Mouse (Mus musculus): ENCODE data around the gene Ptgr1. TPM values are rescaled to one million over a fixed set of nuclear protein-coding genes. Genes with fewer than 3 reads are reported as not detected.
A peak's percentile ranks its signal among the peaks of the same experiment; 100 is the strongest.

Ptgr1 gene
- total and polyA plus RNA-seq, 3 experiments = 11.7 to 20.6 TPM; not detected in 1

GRCm38 (mm10) chr4:58927661-58928060, 59.3 kb downstream of the Ptgr1 start (continued):
- no peak for TF ChIP-seq KAT2A (conservative IDR thresholded peaks at IDR 0.05; ENCODE audit: low read depth, low read length)
- TF ChIP-seq SMC3 (IDR thresholded peaks at IDR 0.05; ENCODE audit: low read depth, low read length) = peak; percentile 55
- no peak for TF ChIP-seq TCF12 (IDR thresholded peaks at IDR 0.05; ENCODE audit: low read depth, low read length)
- TF ChIP-seq MYB (IDR thresholded peaks at IDR 0.05; ENCODE audit: low read depth, low read length) = no peak
- no peak for TF ChIP-seq USF1 (IDR thresholded peaks at IDR 0.05; ENCODE audit: low read depth, low read length)
- TF ChIP-seq ELF1 (IDR thresholded peaks at IDR 0.05; ENCODE audit: low read depth, low read length) = no peak
- no peak for TF ChIP-seq TBP (IDR thresholded peaks at IDR 0.05; ENCODE audit: low read depth, low read length)
- TF ChIP-seq RCOR1 (IDR thresholded peaks at IDR 0.05; ENCODE audit: low read depth, low read length) = no peak
- TF ChIP-seq CTCF (IDR thresholded peaks at IDR 0.05 in 2 of 3, conservative IDR thresholded peaks at IDR 0.05 in 1 of 3; ENCODE audit: control insufficient read depth in 1 of 3, insufficient read depth in 1 of 3, low read depth in 2 of 3, low read length in 3 of 3, poor library complexity in 1 of 3, severe bottlenecking in 1 of 3) = peak; percentile 61 to 82 (median 61)
- no peak for TF ChIP-seq EP300 (IDR thresholded peaks at IDR 0.05; ENCODE audit: low read depth in 1 of 2, low read length in 2 of 2)
- TF ChIP-seq MEF2A (IDR thresholded peaks at IDR 0.05; ENCODE audit: extremely low read depth, insufficient replicate concordance, low read depth, low read length, poor library complexity, severe bottlenecking) = no peak
- TF ChIP-seq TAL1 (IDR thresholded peaks at IDR 0.05; ENCODE audit: low read length) = no peak
- no peak for TF ChIP-seq SIN3A (IDR thresholded peaks at IDR 0.05; ENCODE audit: low read length)
- TF ChIP-seq MAZ (IDR thresholded peaks at IDR 0.05; ENCODE audit: low read depth, low read length) = no peak
- no peak for TF ChIP-seq E2F4 (IDR thresholded peaks at IDR 0.05; ENCODE audit: borderline replicate concordance, low read depth, low read length)
- peak; percentile 62 for TF ChIP-seq RAD21 (IDR thresholded peaks at IDR 0.05; ENCODE audit: low read depth, low read length)
- no peak for TF ChIP-seq MAX (IDR thresholded peaks at IDR 0.05; ENCODE audit: low read length)

- Histone ChIP-seq H3K27me3 (ENCODE audit: control insufficient read depth in 1 of 2, insufficient read depth in 2 of 2, low read length in 2 of 2) (no peaks in the 10 kb centered on the region), H3K9ac (ENCODE audit: control insufficient read depth, low read depth, low read length, poor library complexity, severe bottlenecking) (no peak overlapping the region), H3K4me1 (ENCODE audit: control insufficient read depth in 1 of 2, insufficient read depth in 2 of 2, low read length in 2 of 2) (peaks cover 6 to 7% of the 10 kb centered on the region in 2 experiments), H3K79me2 (ENCODE audit: control insufficient read depth, insufficient read depth, low read length, poor library complexity) (no peaks in the 10 kb centered on the region), H3K4me3 (ENCODE audit: control insufficient read depth in 1 of 2, insufficient read depth in 1 of 2, low read depth in 2 of 2, low read length in 2 of 2) (no peak overlapping the region), H3K36me3 (ENCODE audit: control insufficient read depth in 1 of 2, insufficient read depth in 2 of 2, low read length in 2 of 2) (peaks cover 0 to 2% of the 10 kb centered on the region in 2 experiments; a peak in 2 of 4 replicates), H3K9me3 (replicated peaks; ENCODE audit: insufficient read depth, low read length) (no peaks in the 10 kb centered on the region), H3K27ac (ENCODE audit: control insufficient read depth, low read depth, low read length) (no peak overlapping the region)
- no peak for TF ChIP-seq KAT2A (conservative IDR thresholded peaks at IDR 0.05; ENCODE audit: low read depth, low read length)
- no peak for TF ChIP-seq MYB (IDR thresholded peaks at IDR 0.05; ENCODE audit: low read depth, low read length)
- TF ChIP-seq TAL1 (IDR thresholded peaks at IDR 0.05; ENCODE audit: low read length) = no peak
- TF ChIP-seq SIN3A (IDR thresholded peaks at IDR 0.05; ENCODE audit: low read length) = no peak
- TF ChIP-seq ZMIZ1 (IDR thresholded peaks at IDR 0.05; ENCODE audit: low read depth, low read length) = no peak
- no peak for DNase-seq (ENCODE audit: low read depth, low spot score)
Measured at GRCm38 (mm10) chr4:58926120-58926519, 60.8 kb downstream of the Ptgr1 start.

- Histone ChIP-seq H3K79me2 (ENCODE audit: control insufficient read depth, insufficient read depth, low read length, poor library complexity) (no peaks in the 10 kb centered on the region), H3K4me3 (ENCODE audit: control insufficient read depth in 1 of 2, insufficient read depth in 1 of 2, low read depth in 2 of 2, low read length in 2 of 2) (no peak overlapping the region), H3K27me3 (ENCODE audit: control insufficient read depth in 1 of 2, insufficient read depth in 2 of 2, low read length in 2 of 2) (no peaks in the 10 kb centered on the region), H3K36me3 (ENCODE audit: control insufficient read depth in 1 of 2, insufficient read depth in 2 of 2, low read length in 2 of 2) (peaks cover 0 to 2% of the 10 kb centered on the region in 2 experiments; a peak in 2 of 4 replicates), H3K4me1 (ENCODE audit: control insufficient read depth in 1 of 2, insufficient read depth in 2 of 2, low read length in 2 of 2) (peaks cover 6 to 7% of the 10 kb centered on the region in 2 experiments), H3K27ac (ENCODE audit: control insufficient read depth, low read depth, low read length) (no peak overlapping the region), H3K9me3 (replicated peaks; ENCODE audit: insufficient read depth, low read length) (no peaks in the 10 kb centered on the region), H3K9ac (ENCODE audit: control insufficient read depth, low read depth, low read length, poor library complexity, severe bottlenecking) (no peak overlapping the region)
- peak; percentile 49 for DNase-seq (ENCODE audit: low read depth, low spot score)
- TF ChIP-seq NELFE (IDR thresholded peaks at IDR 0.05; ENCODE audit: low read depth, low read length) = no peak
- TF ChIP-seq CHD1 (IDR thresholded peaks at IDR 0.05; ENCODE audit: low read depth, low read length) = no peak
- TF ChIP-seq MYC (IDR thresholded peaks at IDR 0.05; ENCODE audit: low read depth, low read length) = no peak
- TF ChIP-seq MAZ (IDR thresholded peaks at IDR 0.05; ENCODE audit: low read depth, low read length) = no peak
- no peak for TF ChIP-seq GABPA (IDR thresholded peaks at IDR 0.05; ENCODE audit: low read depth, low read length)
- no peak for TF ChIP-seq USF2 (IDR thresholded peaks at IDR 0.05; ENCODE audit: borderline replicate concordance in 1 of 2, insufficient read depth in 1 of 2, low read depth in 1 of 2, low read length in 2 of 2)
Measured at GRCm38 (mm10) chr4:58925664-58926063, 61.3 kb downstream of the Ptgr1 start.
